Mouse (Mus musculus): Measurements from ENCODE around the gene Fbxo10. TPM values are rescaled to one million over a fixed set of nuclear protein-coding genes. Genes with fewer than 3 reads are reported as not detected.
"Not testable (repeated sequence)": the region's sequence is repeated elsewhere in the genome, so short reads cannot be mapped to it uniquely, and the experiment has no call there.

The Fbxo10 gene
- polyA plus RNA-seq, 1 experiment from 2014 or later, result 17.9 TPM

GRCm38 (mm10) chr4:45012105-45012975 lies 72.1 kb downstream of the Fbxo10 start, which contains the start of gene Zbtb5:
TSS of gene Zbtb5 (minus strand) at chr4:45012412.
- no peaks in the 10 kb centered on the region for H3K36me3 ChIP-seq
- H3K9me3 ChIP-seq (replicated peaks), result no peaks in the 10 kb centered on the region
- H3K27me3 ChIP-seq (ENCODE audit: low read depth, poor library complexity, severe bottlenecking), result no peaks in the 10 kb centered on the region
- H3K27ac ChIP-seq, result peak within 1 kb of the TSS; percentile 94
- WGBS, result under 1% methylated on average over 62 of the region's 63 CpGs
- H3K4me3 ChIP-seq, result peak within 1 kb of the TSS; percentile 77
- H3K4me1 ChIP-seq, result peaks cover 24% of the 10 kb centered on the region
- peak; percentile 99 for DNase-seq (ENCODE audit: low spot score)

GRCm38 (mm10) chr4:45011581-45012104 lies 72.8 kb downstream of the Fbxo10 start:
- Histone ChIP-seq H3K9me3 (replicated peaks) (no peaks in the 10 kb centered on the region), H3K4me3 (peak overlapping the region; percentile 77), H3K36me3 (0 out of 2 replicates have a peak, but pooled peaks cover 4% of the 10 kb centered on the region), H3K27ac (peak overlapping the region; percentile 94), H3K4me1 (peaks cover 24% of the 10 kb centered on the region), H3K27me3 (ENCODE audit: low read depth, poor library complexity, severe bottlenecking) (no peaks in the 10 kb centered on the region)
- WGBS, result under 1% methylated on average over 31 of the region's 31 CpGs
- no peak for DNase-seq (ENCODE audit: low spot score)

- Histone ChIP-seq H3K27me3 (ENCODE audit: low read depth, poor library complexity, severe bottlenecking) (no peaks in the 10 kb centered on the region), H3K36me3 (0 out of 2 replicates have a peak, but pooled peaks cover 4% of the 10 kb centered on the region), H3K9me3 (replicated peaks) (no peaks in the 10 kb centered on the region), H3K27ac (peak overlapping the region; percentile 94), H3K4me1 (peaks cover 24% of the 10 kb centered on the region), H3K4me3 (peak overlapping the region; percentile 77)
- DNase-seq (ENCODE audit: low spot score), result no peak
- 13% methylated on average over 11 of the region's 11 CpGs for WGBS
Measured at GRCm38 (mm10) chr4:45010806-45011415, 73.5 kb downstream of the Fbxo10 start.

GRCm38 (mm10) chr4:45005452-45005851 lies 79.0 kb downstream of the Fbxo10 start:
- no peaks in the 10 kb centered on the region for H3K9me3 ChIP-seq (replicated peaks)
- no peak overlapping the region for H3K27ac ChIP-seq
- no peak for DNase-seq (ENCODE audit: low spot score)
- peaks cover 24% of the 10 kb centered on the region for H3K36me3 ChIP-seq
- H3K27me3 ChIP-seq (ENCODE audit: low read depth, poor library complexity, severe bottlenecking), result no peaks in the 10 kb centered on the region
- H3K4me1 ChIP-seq, result peaks cover 10% of the 10 kb centered on the region
- no peak overlapping the region for H3K4me3 ChIP-seq
- WGBS, result 86% methylated on average over 3 of the region's 3 CpGs

GRCm38 (mm10) chr4:45000001-45000400 lies 84.4 kb downstream of the Fbxo10 start:
- DNase-seq (ENCODE audit: low spot score), result no peak
- Histone ChIP-seq H3K9me3 (replicated peaks) (no peaks in the 10 kb centered on the region), H3K27ac (no peak overlapping the region), H3K36me3 (peaks cover 18% of the 10 kb centered on the region), H3K4me1 (peaks cover 4% of the 10 kb centered on the region; the same call in 1 of the 2 replicates), H3K27me3 (ENCODE audit: low read depth, poor library complexity, severe bottlenecking) (no peaks in the 10 kb centered on the region), H3K4me3 (no peak overlapping the region)
- 91% methylated on average over 6 of the region's 6 CpGs for whole genome bisulfite sequencing

GRCm38 (mm10) chr4:44998071-44998470 lies 86.3 kb downstream of the Fbxo10 start:
- H3K27me3 ChIP-seq (ENCODE audit: low read depth, poor library complexity, severe bottlenecking), result no peaks in the 10 kb centered on the region
- peaks cover 26% of the 10 kb centered on the region for H3K36me3 ChIP-seq
- DNase-seq (ENCODE audit: low spot score), result no peak
- no peak overlapping the region for H3K4me3 ChIP-seq
- no peaks in the 10 kb centered on the region for H3K9me3 ChIP-seq (replicated peaks)
- H3K27ac ChIP-seq, result no peak overlapping the region
- H3K4me1 ChIP-seq, result peaks cover 4% of the 10 kb centered on the region; the same call in 1 of the 2 replicates
- 83% methylated on average over 3 of the region's 3 CpGs for WGBS

- Histone ChIP-seq H3K9me3 (replicated peaks) (no peaks in the 10 kb centered on the region), H3K36me3 (peaks cover 54% of the 10 kb centered on the region), H3K4me1 (peaks cover 4% of the 10 kb centered on the region; the same call in 1 of the 2 replicates), H3K27ac (no peak overlapping the region), H3K4me3 (no peak overlapping the region), H3K27me3 (ENCODE audit: low read depth, poor library complexity, severe bottlenecking) (no peaks in the 10 kb centered on the region)
- DNase-seq (ENCODE audit: low spot score), result no peak
- 87% methylated on average over 18 of the region's 18 CpGs for WGBS
Measured at GRCm38 (mm10) chr4:44994776-44995175, 89.6 kb downstream of the Fbxo10 start.

GRCm38 (mm10) chr4:44993847-44994246 lies 90.6 kb downstream of the Fbxo10 start:
- no peaks in the 10 kb centered on the region for H3K4me1 ChIP-seq
- 89% methylated on average over 9 of the region's 9 CpGs for WGBS
- DNase-seq (ENCODE audit: low spot score), result no peak
- no peak overlapping the region for H3K4me3 ChIP-seq
- no peaks in the 10 kb centered on the region for H3K27me3 ChIP-seq (ENCODE audit: low read depth, poor library complexity, severe bottlenecking)
- H3K36me3 ChIP-seq, result peaks cover 64% of the 10 kb centered on the region
- no peak overlapping the region for H3K27ac ChIP-seq
- H3K9me3 ChIP-seq (replicated peaks), result no peaks in the 10 kb centered on the region

GRCm38 (mm10) chr4:44993179-44993578 lies 91.2 kb downstream of the Fbxo10 start:
- H3K4me1 ChIP-seq; H3K27ac ChIP-seq; H3K4me3 ChIP-seq; H3K9me3 ChIP-seq (replicated peaks); DNase-seq (ENCODE audit: low spot score); H3K27me3 ChIP-seq (ENCODE audit: low read depth, poor library complexity, severe bottlenecking): not testable (repeated sequence)
- peaks cover 70% of the 10 kb centered on the region for H3K36me3 ChIP-seq
- 85% methylated on average over 14 of the region's 14 CpGs for WGBS

GRCm38 (mm10) chr4:44992330-44992729 lies 92.1 kb downstream of the Fbxo10 start:
- 93% methylated on average over 11 of the region's 11 CpGs for WGBS
- not testable (repeated sequence) for H3K27me3 ChIP-seq (ENCODE audit: low read depth, poor library complexity, severe bottlenecking); DNase-seq (ENCODE audit: low spot score); H3K27ac ChIP-seq; H3K9me3 ChIP-seq (replicated peaks); H3K4me1 ChIP-seq; H3K4me3 ChIP-seq
- peaks cover 79% of the 10 kb centered on the region for H3K36me3 ChIP-seq

GRCm38 (mm10) chr4:44990560-44990959 lies 93.8 kb downstream of the Fbxo10 start:
- Histone ChIP-seq H3K4me1 (no peaks in the 10 kb centered on the region), H3K27me3 (ENCODE audit: low read depth, poor library complexity, severe bottlenecking) (no peaks in the 10 kb centered on the region), H3K4me3 (no peak overlapping the region), H3K9me3 (replicated peaks) (no peaks in the 10 kb centered on the region), H3K36me3 (peaks cover 95% of the 10 kb centered on the region), H3K27ac (no peak overlapping the region)
- no peak for DNase-seq (ENCODE audit: low spot score)
- WGBS, result 94% methylated on average over 5 of the region's 5 CpGs
